Mouse (Mus musculus) stomach, postnatal 0 days (tissue): ENCODE results near the gene Pdx1.

Experiments
- CTCF ChIP-seq: IDR thresholded peaks from 2 replicates; pipeline ENCODE4 v1.5.1; 2016; ENCODE audit warnings: antibody characterized with exemption, low read depth, mild to moderate bottlenecking, moderate library complexity
- EP300 ChIP-seq: optimal IDR thresholded peaks from 2 replicates; pipeline ENCODE3; 2016; ENCODE audit warnings: antibody characterized with exemption

GRCm38 (mm10) chr5:147274174-147275141 is 4.7 kb downstream of the Pdx1 start:
- no peak for TF ChIP-seq CTCF
- TF ChIP-seq EP300 = no peak
